Mouse (Mus musculus): ENCODE measurements around the gene St13.

DNA sequence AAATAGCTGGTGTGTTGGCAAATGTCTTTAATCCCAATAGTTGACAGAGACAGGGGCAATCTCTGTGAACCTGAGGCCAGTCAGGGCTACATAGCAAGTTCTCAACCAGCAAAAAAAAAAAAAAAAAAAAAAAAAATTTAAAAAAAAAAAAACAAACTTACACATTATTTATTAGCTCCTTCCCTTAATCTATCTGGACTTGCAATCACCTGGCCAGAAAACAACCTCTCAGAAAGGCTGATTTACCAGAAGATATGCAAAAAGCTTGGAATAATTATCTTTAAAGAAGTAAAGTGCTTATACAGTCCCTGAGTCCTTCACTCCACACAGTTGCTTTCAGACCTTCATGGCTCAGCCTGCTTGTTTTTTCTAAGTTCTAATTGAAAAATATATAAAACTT, 1.7 kb downstream of the St13 start:
- TF ChIP-seq CTCF (conservative IDR thresholded peaks at IDR 0.05; ENCODE audit: low read length) = no peak
- no peak for TF ChIP-seq POU5F1 (IDR thresholded peaks at IDR 0.05; ENCODE audit: borderline replicate concordance, low read length)
